Mouse (Mus musculus) bone marrow macrophage, adult 2 months (primary cell): ENCODE measurements around the gene Krt77.

Experiments
- CTCF ChIP-seq: IDR thresholded peaks from 2 replicates; pipeline ENCODE4 v1.5.1; 2012; ENCODE audit warnings: low read depth, mild to moderate bottlenecking, low read length, moderate library complexity
- POLR2A ChIP-seq: IDR thresholded peaks from 2 replicates; pipeline ENCODE4 v1.6.1; 2012; ENCODE audit warnings: mild to moderate bottlenecking, low read depth, low read length, borderline replicate concordance

DNA sequence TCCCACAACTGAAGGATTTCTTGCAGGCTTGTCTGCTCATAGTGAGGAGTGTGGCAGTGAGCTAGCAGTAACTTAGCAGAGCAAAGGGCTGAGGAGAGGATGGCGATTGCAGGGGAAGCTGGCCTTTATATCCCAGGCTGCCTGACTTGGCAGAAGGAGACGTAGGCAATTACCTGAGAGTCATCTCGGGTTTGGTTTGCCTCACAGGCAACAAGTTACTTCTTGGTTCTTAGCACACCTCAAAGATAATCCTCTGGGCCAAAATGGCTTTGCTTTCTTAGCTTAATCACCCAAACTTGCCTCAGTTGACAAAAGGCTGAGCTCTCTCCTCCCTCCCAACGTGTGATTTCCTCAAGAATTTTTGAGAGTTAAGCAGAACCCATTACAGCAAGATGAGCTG lies 23.3 kb upstream of the Krt77 start, which contains the start of gene Krt76:
- TF ChIP-seq POLR2A (no peak), CTCF (no peak)
